Mouse (Mus musculus) CH12.LX (cell line): ENCODE data around the gene Prlh. TPM values are rescaled to one million over a fixed set of nuclear protein-coding genes. Genes with fewer than 3 reads are reported as not detected.

ENCODE experiments used
- DNase-seq: peaks from one replicate; pipeline ENCODE4 v3.0.0-alpha.2; 2013; ENCODE audit errors: extremely low read depth
- H3K27ac ChIP-seq: 2 replicates; pipeline ENCODE4 v1.5.1; 2012; ENCODE audit warnings: low read depth, mild to moderate bottlenecking, control low read depth, moderate library complexity; ENCODE audit not compliant: insufficient read depth
- H3K27me3 ChIP-seq: replicated peaks from 2 replicates; pipeline ENCODE3; 2012; ENCODE audit warnings: inconsistent platforms
- H3K36me3 ChIP-seq, 2 experiments: replicated peaks in 1 of 2; 2 replicates each; pipeline versions ENCODE3 to v1.6.1; 2012; ENCODE audit warnings: inconsistent platforms in 1 of 2, low read length in 1 of 2, mild to moderate bottlenecking in 1 of 2, mixed read lengths in 1 of 2, moderate library complexity in 1 of 2; ENCODE audit not compliant: control insufficient read depth in 1 of 2, insufficient read depth in 1 of 2
- H3K4me1 ChIP-seq, 2 experiments: 2 replicates each; pipeline ENCODE4 v1.6.1; 2012; ENCODE audit warnings: inconsistent platforms in 1 of 2, moderate library complexity in 1 of 2; ENCODE audit not compliant: insufficient read depth in 2 of 2, control insufficient read depth in 1 of 2
- H3K4me2 ChIP-seq: 2 replicates; pipeline ENCODE4 v1.6.1; 2012; ENCODE audit warnings: low read depth, mild to moderate bottlenecking, control low read depth; ENCODE audit not compliant: poor library complexity, insufficient read depth, severe bottlenecking
- H3K4me3 ChIP-seq, 3 experiments: fragments of 150-350 bp in 1 of 3; sonication (generic) in 1 of 3; replicated peaks in 1 of 3; 2 replicates each; pipeline versions ENCODE3 to v1.5.1; 2011 to 2012; ENCODE audit warnings: low read depth in 2 of 3, low read length in 2 of 3, mild to moderate bottlenecking in 2 of 3, moderate library complexity in 2 of 3, control low read depth in 1 of 3, improper control_type of control experiment in 1 of 3, inconsistent platforms in 1 of 3, mixed read lengths in 1 of 3; ENCODE audit not compliant: poor library complexity in 1 of 3
- H3K79me2 ChIP-seq: replicated peaks from 2 replicates; pipeline ENCODE4 v1.6.1; 2012; ENCODE audit warnings: mild to moderate bottlenecking, moderate library complexity; ENCODE audit not compliant: control insufficient read depth, poor library complexity, insufficient read depth, severe bottlenecking; ENCODE audit errors: extremely low read depth
- H3K9ac ChIP-seq: 2 replicates; pipeline ENCODE4 v1.6.1; 2012; ENCODE audit warnings: low read depth, mild to moderate bottlenecking, control low read depth, moderate library complexity; ENCODE audit not compliant: insufficient read depth
- H3K9me3 ChIP-seq: replicated peaks from 2 replicates; pipeline ENCODE3; 2012; ENCODE audit warnings: low read length, inconsistent platforms, mixed read lengths
- BHLHE40 ChIP-seq: IDR thresholded peaks from 2 replicates; pipeline ENCODE4 v1.6.1; 2011; ENCODE audit warnings: mild to moderate bottlenecking, low read depth, low read length, improper control_type of control experiment
- CTCF ChIP-seq, 2 experiments: IDR thresholded peaks in 1 of 2; conservative IDR thresholded peaks in 1 of 2; 2 replicates each; pipeline ENCODE4 v1.5.1; 2011 to 2012; ENCODE audit warnings: low read depth in 2 of 2, low read length in 2 of 2, improper control_type of control experiment in 1 of 2, inconsistent platforms in 1 of 2, mild to moderate bottlenecking in 1 of 2, moderate library complexity in 1 of 2
- ETS1 ChIP-seq: conservative IDR thresholded peaks from 2 replicates; pipeline ENCODE4 v1.6.1; 2012; ENCODE audit warnings: low read depth, mild to moderate bottlenecking, inconsistent platforms, low read length, improper control_type of control experiment, moderate library complexity
- JUN ChIP-seq: IDR thresholded peaks from 2 replicates; pipeline ENCODE4 v1.6.1; 2011; ENCODE audit warnings: low read depth, mild to moderate bottlenecking, low read length, improper control_type of control experiment, moderate library complexity; ENCODE audit not compliant: insufficient read depth
- KAT2A ChIP-seq: IDR thresholded peaks from 2 replicates; pipeline ENCODE4 v1.6.1; 2012; ENCODE audit warnings: low read length, improper control_type of control experiment, inconsistent platforms; ENCODE audit not compliant: insufficient replicate concordance
- MAFK ChIP-seq: IDR thresholded peaks from 2 replicates; pipeline ENCODE4 v1.6.1; 2011; ENCODE audit warnings: low read length, improper control_type of control experiment; ENCODE audit not compliant: insufficient replicate concordance
- NELFE ChIP-seq: IDR thresholded peaks from 2 replicates; pipeline ENCODE4 v1.6.1; 2011; ENCODE audit warnings: low read depth, low read length, improper control_type of control experiment
- NRF1 ChIP-seq: IDR thresholded peaks from 2 replicates; pipeline ENCODE4 v1.6.1; 2014; ENCODE audit warnings: low read depth, mild to moderate bottlenecking, inconsistent platforms, low read length, improper control_type of control experiment, moderate library complexity
- PAX5 ChIP-seq: IDR thresholded peaks from 2 replicates; pipeline ENCODE4 v1.6.1; 2012; ENCODE audit warnings: low read length, inconsistent platforms, mixed read lengths
- POLR2A ChIP-seq: IDR thresholded peaks from 2 replicates; pipeline ENCODE4 v1.6.1; 2011; ENCODE audit warnings: low read depth, mild to moderate bottlenecking, improper control_type of control experiment, low read length
- POLR2AphosphoS2 ChIP-seq: IDR thresholded peaks from 2 replicates; pipeline ENCODE4 v1.6.1; 2011; ENCODE audit warnings: low read depth, low read length, improper control_type of control experiment
- RCOR1 ChIP-seq: conservative IDR thresholded peaks from 2 replicates; pipeline ENCODE4 v1.6.1; 2012; ENCODE audit warnings: low read depth, mild to moderate bottlenecking, inconsistent platforms, low read length, improper control_type of control experiment
- TBP ChIP-seq: conservative IDR thresholded peaks from 2 replicates; pipeline ENCODE4 v1.6.1; 2011; ENCODE audit warnings: low read depth, low read length, improper control_type of control experiment
- TCF12 ChIP-seq: IDR thresholded peaks from 2 replicates; pipeline ENCODE4 v1.6.1; 2014; ENCODE audit warnings: low read depth, mild to moderate bottlenecking, inconsistent platforms, low read length, improper control_type of control experiment
- USF2 ChIP-seq: conservative IDR thresholded peaks from 2 replicates; pipeline ENCODE4 v1.6.1; 2011; ENCODE audit warnings: low read depth, low read length, improper control_type of control experiment
- ZC3H11A ChIP-seq: IDR thresholded peaks from 2 replicates; pipeline ENCODE4 v1.6.1; 2012; ENCODE audit warnings: low read depth, mild to moderate bottlenecking, inconsistent platforms, low read length, improper control_type of control experiment
- ZKSCAN1 ChIP-seq: IDR thresholded peaks from 2 replicates; pipeline ENCODE4 v1.6.1; 2012; ENCODE audit warnings: low read depth, inconsistent platforms, low read length, improper control_type of control experiment, borderline replicate concordance
- dilution Hi-C: fragments of 300-500 bp; cut with MboI; formaldehyde crosslinking; loops from 2 replicates; pipeline ENCODE4 v1.14.3; 2020; ENCODE audit warnings: low sequenced_read_pairs; ENCODE audit not compliant: extremely low pct_unique_long_range_greater_than_20kb, extremely low pct_ligation_motif_present
- in situ Hi-C: fragments of 300-500 bp; cut with MboI; formaldehyde crosslinking; loops from 3 replicates; pipeline ENCODE4 v1.14.3; 2019; ENCODE audit warnings: low sequenced_read_pairs, low pct_ligation_motif_present, low pct_unique_long_range_greater_than_20kb, mixed read lengths
- polyA plus RNA-seq: library from polyadenylated mRNA; unstranded; fragments of >175 nt; gene quantifications from 2 replicates; pipeline ENCODE4 v1.2.1, GENCODE M21; 2012; ENCODE audit warnings: low read depth; ENCODE audit not compliant: insufficient read length
- total RNA-seq, 2 experiments: library from RNA; depleted of rRNA; stranded (reverse); fragments of 300-350 nt in 1 of 2; fragments of >200 nt in 1 of 2; gene quantifications; 2 replicates each; pipeline ENCODE4 v1.2.3; 2012 to 2014

The Prlh gene
- total and polyA plus RNA-seq, 3 experiments, result not detected

DNA sequence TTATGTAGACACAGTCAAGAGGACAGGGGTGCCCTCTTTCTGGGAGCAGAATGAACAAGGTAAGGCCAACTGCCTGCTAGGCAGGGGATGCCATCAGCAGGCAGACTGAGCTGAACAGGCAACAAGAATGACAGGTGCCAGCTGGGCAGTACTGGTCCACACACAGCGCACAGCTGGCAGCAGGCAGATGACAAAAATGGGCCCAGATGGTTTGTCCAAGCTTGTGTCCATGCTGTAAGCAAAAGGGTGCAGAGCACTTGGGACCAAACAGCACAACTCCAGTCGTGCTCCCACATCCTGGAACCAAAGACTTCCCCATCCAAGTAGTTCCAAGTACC lies 20.6 kb downstream of the Prlh start:
- Histone ChIP-seq H3K9ac (no peak overlapping the region), H3K79me2 (no peaks in the 10 kb centered on the region), H3K36me3 (no peaks in the 10 kb centered on the region), H3K4me3 (no peak overlapping the region), H3K9me3 (no peaks in the 10 kb centered on the region), H3K4me1 (peaks cover 0 to 4% of the 10 kb centered on the region in 2 experiments; a peak in 1 of 4 replicates), H3K4me2 (no peak overlapping the region), H3K27me3 (peaks cover 37% of the 10 kb centered on the region), H3K27ac (no peak overlapping the region)
- no peak for TF ChIP-seq BHLHE40
- TF ChIP-seq ETS1, result no peak
- TF ChIP-seq MAFK, result no peak
- TF ChIP-seq RCOR1, result no peak
- no peak for TF ChIP-seq POLR2A
- TF ChIP-seq CTCF (conservative IDR thresholded peaks at IDR 0.05 in 1 of 2, IDR thresholded peaks at IDR 0.05 in 1 of 2; ENCODE audit: low read depth in 2 of 2, low read length in 2 of 2), result no peak
- TF ChIP-seq ZC3H11A, result no peak
- TF ChIP-seq USF2, result no peak
- no peak for TF ChIP-seq JUN
- no peak for TF ChIP-seq TCF12
- TF ChIP-seq POLR2AphosphoS2, result no peak
- no peak for TF ChIP-seq NELFE
- TF ChIP-seq NRF1, result no peak
- in situ Hi-C loops (loop anchor here (5.0 to 10.0 kb wide), 2 partner anchors 129 to 271 kb away; no protein-coding TSS in a partner anchor), dilution Hi-C loops (no loop called here)
- no peak for DNase-seq

DNA sequence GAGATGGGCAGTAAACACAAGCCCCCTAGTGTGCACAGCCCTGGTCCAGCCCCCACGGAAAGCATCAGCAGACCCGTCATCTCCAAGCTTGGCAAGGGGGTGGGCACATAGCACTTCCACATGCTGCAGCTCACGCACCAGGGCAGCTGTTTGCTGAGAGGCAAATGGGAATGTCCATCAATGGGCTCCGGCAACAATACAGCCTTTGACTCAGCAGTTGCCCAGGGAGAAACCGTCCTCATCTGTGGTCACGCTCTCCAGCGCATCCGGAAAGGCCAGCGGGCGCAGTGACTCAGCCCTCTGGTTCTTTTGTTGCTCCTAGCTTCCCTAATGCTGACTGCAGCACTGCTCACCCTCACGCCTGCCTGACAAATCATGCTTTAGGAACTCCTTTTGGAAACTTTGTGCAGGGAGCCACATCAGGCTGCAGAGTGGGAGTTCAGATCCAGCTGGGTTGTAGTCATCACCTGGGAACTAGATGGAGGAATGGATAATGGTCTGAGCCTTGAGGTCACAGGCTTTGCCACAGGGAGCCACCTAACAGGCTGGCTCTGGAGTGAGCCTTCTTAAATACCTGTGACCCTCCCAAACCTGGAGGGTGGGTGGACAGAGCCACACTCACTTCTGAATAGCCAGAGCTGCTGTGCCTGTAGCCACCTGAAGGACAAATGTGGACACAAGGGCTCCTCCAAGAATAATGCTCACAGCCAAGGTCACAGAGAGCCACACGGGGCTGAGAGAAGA lies 22.2 kb downstream of the Prlh start:
- Histone ChIP-seq H3K4me2 (no peak overlapping the region), H3K9me3 (no peaks in the 10 kb centered on the region), H3K9ac (no peak overlapping the region), H3K4me3 (no peak overlapping the region), H3K27ac (no peak overlapping the region), H3K36me3 (no peaks in the 10 kb centered on the region), H3K27me3 (peaks cover 26% of the 10 kb centered on the region), H3K4me1 (no peaks in the 10 kb centered on the region), H3K79me2 (no peaks in the 10 kb centered on the region)
- dilution Hi-C loops (no loop called here), in situ Hi-C loops (loop anchor here (5.0 to 10.0 kb wide), 2 partner anchors 127 to 270 kb away; no protein-coding TSS in a partner anchor)
- TF ChIP-seq KAT2A (no peak), POLR2AphosphoS2 (no peak), TCF12 (no peak), BHLHE40 (no peak), CTCF (conservative IDR thresholded peaks at IDR 0.05 in 1 of 2, IDR thresholded peaks at IDR 0.05 in 1 of 2; ENCODE audit: low read depth in 2 of 2, low read length in 2 of 2) (no peak), TBP (no peak), ZC3H11A (no peak), PAX5 (no peak), ZKSCAN1 (no peak)
- no peak for DNase-seq
